Mouse (Mus musculus) testis, adult 2 months (tissue): Measurements from ENCODE around the gene Serpinc1. TPM values are rescaled to one million over a fixed set of nuclear protein-coding genes. Genes with fewer than 3 reads are reported as not detected.

Experiments
- H3K27ac ChIP-seq: fragments of 200-500 bp; 2 replicates; pipeline ENCODE4 v1.5.1; 2012; ENCODE audit warnings: low read depth, low read length; ENCODE audit not compliant: control insufficient read depth, insufficient read depth
- H3K27me3 ChIP-seq: fragments of 200-500 bp; 2 replicates; pipeline ENCODE4 v1.6.1; 2012; ENCODE audit warnings: mild to moderate bottlenecking, low read length, moderate library complexity; ENCODE audit not compliant: control insufficient read depth, insufficient read depth
- H3K36me3 ChIP-seq: fragments of 200-500 bp; 2 replicates; pipeline ENCODE4 v1.6.1; 2012; ENCODE audit warnings: mild to moderate bottlenecking, low read length; ENCODE audit not compliant: control insufficient read depth, insufficient read depth
- H3K4me1 ChIP-seq: fragments of 200-500 bp; 2 replicates; pipeline ENCODE4 v1.6.1; 2012; ENCODE audit warnings: low read length; ENCODE audit not compliant: control insufficient read depth, insufficient read depth
- H3K4me3 ChIP-seq: fragments of 200-500 bp; 2 replicates; pipeline ENCODE4 v1.5.1; 2012; ENCODE audit warnings: low read depth, mild to moderate bottlenecking, low read length, moderate library complexity, mixed read lengths; ENCODE audit not compliant: control insufficient read depth
- CTCF ChIP-seq: fragments of 200-500 bp; IDR thresholded peaks from 2 replicates; pipeline ENCODE4 v1.5.1; 2012; ENCODE audit warnings: low read depth, mild to moderate bottlenecking, inconsistent platforms, low read length, moderate library complexity; ENCODE audit not compliant: control insufficient read depth, insufficient read depth, insufficient replicate concordance
- POLR2A ChIP-seq: fragments of 200-500 bp; IDR thresholded peaks from 2 replicates; pipeline ENCODE4 v1.6.1; 2012; ENCODE audit warnings: low read depth, mild to moderate bottlenecking, inconsistent platforms, low read length, moderate library complexity; ENCODE audit not compliant: control insufficient read depth
- polyA plus RNA-seq: library from polyadenylated mRNA; depleted of rRNA; stranded (reverse); fragments of >200 nt; gene quantifications from 2 replicates; pipeline ENCODE4 v1.2.3, GENCODE M21; 2012

The Serpinc1 gene
- polyA plus RNA-seq, 1 experiment: 0.69 TPM

GRCm38 (mm10) chr1:160989395-160989794 lies 11.0 kb downstream of the Serpinc1 start:
- Histone ChIP-seq H3K4me3 (no peak overlapping the region), H3K36me3 (no peaks in the 10 kb centered on the region), H3K4me1 (peaks cover 5% of the 10 kb centered on the region), H3K27me3 (no peaks in the 10 kb centered on the region), H3K27ac (no peak overlapping the region)
- no peak for TF ChIP-seq CTCF
- no peak for TF ChIP-seq POLR2A

GRCm38 (mm10) chr1:160993851-160994250 lies 15.5 kb downstream of the Serpinc1 start:
- H3K36me3 ChIP-seq: no peaks in the 10 kb centered on the region
- H3K27ac ChIP-seq: no peak overlapping the region
- no peak overlapping the region for H3K4me3 ChIP-seq
- no peaks in the 10 kb centered on the region for H3K4me1 ChIP-seq
- TF ChIP-seq CTCF (no peak), POLR2A (no peak)
- no peaks in the 10 kb centered on the region for H3K27me3 ChIP-seq

DNA sequence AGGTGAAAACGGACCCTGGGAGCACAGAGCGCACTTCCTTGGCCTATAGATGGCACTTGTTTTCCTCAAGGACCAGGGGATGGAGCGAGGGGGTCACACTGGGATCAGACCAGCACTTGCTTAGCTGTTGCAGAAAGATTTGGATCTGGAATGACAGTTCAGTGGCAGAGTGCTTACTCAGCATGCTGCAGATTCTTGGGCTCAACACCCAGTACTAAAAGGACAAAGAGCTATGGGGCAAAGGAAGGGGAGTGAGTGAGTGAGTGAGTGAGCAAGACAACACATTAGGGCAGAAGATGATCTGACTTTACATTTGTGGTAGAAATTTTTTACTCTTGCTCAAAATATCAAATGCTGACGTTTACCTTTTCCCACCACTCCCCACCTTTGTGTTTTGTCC lies 26.6 kb downstream of the Serpinc1 start:
- H3K27ac ChIP-seq: no peak overlapping the region
- no peak overlapping the region for H3K4me3 ChIP-seq
- no peaks in the 10 kb centered on the region for H3K4me1 ChIP-seq
- no peaks in the 10 kb centered on the region for H3K36me3 ChIP-seq
- TF ChIP-seq CTCF (no peak), POLR2A (no peak)
- H3K27me3 ChIP-seq: no peaks in the 10 kb centered on the region

GRCm38 (mm10) chr1:161005526-161005925 lies 27.1 kb downstream of the Serpinc1 start:
- no peaks in the 10 kb centered on the region for H3K27me3 ChIP-seq
- no peak for TF ChIP-seq POLR2A
- no peak for TF ChIP-seq CTCF
- H3K4me3 ChIP-seq: no peak overlapping the region
- H3K4me1 ChIP-seq: no peaks in the 10 kb centered on the region
- H3K36me3 ChIP-seq: no peaks in the 10 kb centered on the region
- H3K27ac ChIP-seq: no peak overlapping the region

DNA sequence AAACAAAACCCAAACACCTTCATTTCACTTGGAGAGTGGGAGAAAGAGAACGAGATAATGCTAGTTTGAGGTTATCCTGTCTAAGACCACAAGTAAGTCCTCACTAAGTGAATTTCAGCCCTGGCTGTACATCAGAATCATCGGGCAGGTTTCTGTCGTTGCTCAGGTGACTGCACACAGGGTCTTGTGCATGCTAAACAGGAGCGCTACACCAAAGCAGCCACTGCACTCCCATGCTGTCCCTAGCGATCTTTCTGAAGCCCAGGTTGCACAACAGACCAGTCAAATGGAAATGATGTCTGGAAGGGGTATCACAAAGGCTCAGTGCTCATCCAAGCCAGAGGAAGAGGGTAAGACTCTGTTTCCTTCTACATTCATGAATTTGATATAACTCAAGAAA lies 28.1 kb downstream of the Serpinc1 start:
- Histone ChIP-seq H3K27ac (no peak overlapping the region), H3K27me3 (no peaks in the 10 kb centered on the region), H3K4me3 (no peak overlapping the region), H3K36me3 (no peaks in the 10 kb centered on the region), H3K4me1 (no peaks in the 10 kb centered on the region)
- no peak for TF ChIP-seq POLR2A
- no peak for TF ChIP-seq CTCF

GRCm38 (mm10) chr1:161008038-161008437 lies 29.7 kb downstream of the Serpinc1 start:
- Histone ChIP-seq H3K36me3 (no peaks in the 10 kb centered on the region), H3K27ac (no peak overlapping the region), H3K4me3 (no peak overlapping the region), H3K27me3 (no peaks in the 10 kb centered on the region), H3K4me1 (no peaks in the 10 kb centered on the region)
- TF ChIP-seq POLR2A (no peak), CTCF (no peak)

GRCm38 (mm10) chr1:161010436-161010835 lies 32.1 kb downstream of the Serpinc1 start:
- Histone ChIP-seq H3K4me1 (no peaks in the 10 kb centered on the region), H3K27ac (no peak overlapping the region), H3K36me3 (no peaks in the 10 kb centered on the region), H3K27me3 (no peaks in the 10 kb centered on the region), H3K4me3 (no peak overlapping the region)
- TF ChIP-seq POLR2A: no peak
- no peak for TF ChIP-seq CTCF

- Histone ChIP-seq H3K4me1 (no peaks in the 10 kb centered on the region), H3K27me3 (no peaks in the 10 kb centered on the region), H3K27ac (no peak overlapping the region), H3K4me3 (no peak overlapping the region), H3K36me3 (no peaks in the 10 kb centered on the region)
- TF ChIP-seq POLR2A (no peak), CTCF (no peak)
These were observed 38.0 kb downstream of the Serpinc1 start for GRCm38 (mm10) chr1:161016378-161016777.
